Mouse (Mus musculus) urinary bladder, postnatal 36 days (tissue): ENCODE data around the gene Chd2.

Experiments used
- DNase-seq, 2 experiments: peaks; one replicate each; pipeline ENCODE4 v3.0.0; 2022; ENCODE audit warnings: low spot score in 2 of 2, mixed read lengths in 1 of 2

Chd2 gene

DNA sequence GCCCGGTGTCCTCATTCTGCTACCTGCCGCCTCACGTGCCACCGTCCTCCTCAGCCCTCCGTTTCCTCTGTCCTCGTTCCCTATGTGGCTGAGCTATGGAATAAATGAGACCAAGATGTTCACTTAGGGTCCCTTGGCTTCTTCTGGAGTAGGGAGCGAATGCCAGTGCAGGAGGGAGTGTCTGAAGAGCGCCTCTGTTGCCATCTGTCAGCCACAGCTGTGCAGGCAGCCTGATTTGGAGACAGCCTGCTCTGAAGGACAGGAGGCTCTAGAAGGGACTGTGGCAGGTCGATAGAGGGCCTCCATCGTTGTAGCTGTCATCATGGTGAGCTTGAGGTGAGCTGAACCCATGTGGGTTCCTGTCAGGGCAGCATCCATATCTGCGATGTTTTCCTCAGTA is 136.1 kb downstream of the Chd2 start:
- DNase-seq = no peak

DNA sequence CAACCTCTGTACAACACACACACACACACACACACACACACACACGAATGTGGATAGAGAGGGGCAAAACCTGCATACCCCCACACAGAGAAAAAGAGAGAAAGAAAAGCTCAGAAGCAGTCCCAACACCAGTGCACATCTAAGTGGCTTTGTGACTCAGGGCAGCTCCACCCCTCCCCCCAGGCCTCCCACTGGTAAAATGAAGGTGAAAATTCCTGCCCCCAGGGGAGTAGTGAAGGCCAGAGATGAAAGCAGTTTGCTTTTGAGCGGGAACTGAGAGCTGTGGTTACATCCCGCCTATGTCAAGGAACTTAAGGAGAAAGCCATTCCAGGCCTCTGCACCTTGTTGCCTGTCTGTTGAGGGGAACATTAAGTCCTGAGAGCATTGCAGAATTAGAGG is 138.1 kb downstream of the Chd2 start:
- no peak for DNase-seq

DNA sequence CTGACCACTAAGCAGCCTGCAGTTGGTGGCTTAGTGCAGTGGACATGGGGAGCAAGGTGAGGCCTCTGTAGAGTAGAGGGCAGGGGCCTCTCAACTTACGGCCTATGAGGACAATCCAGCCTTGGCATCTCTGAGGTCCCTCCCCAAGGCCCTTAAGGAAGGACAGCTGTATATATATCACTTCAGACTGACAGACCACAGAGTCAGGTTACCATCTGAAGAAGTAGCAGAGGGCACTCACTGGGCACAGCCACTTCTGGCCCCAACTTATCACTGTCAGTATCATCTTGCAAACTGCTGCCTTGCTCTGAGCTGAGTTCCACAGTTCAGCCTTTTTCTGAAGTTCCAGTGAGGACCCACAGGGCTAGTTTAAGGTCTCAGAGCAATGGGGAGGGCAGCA is 139.0 kb downstream of the Chd2 start:
- no peak for DNase-seq

DNA sequence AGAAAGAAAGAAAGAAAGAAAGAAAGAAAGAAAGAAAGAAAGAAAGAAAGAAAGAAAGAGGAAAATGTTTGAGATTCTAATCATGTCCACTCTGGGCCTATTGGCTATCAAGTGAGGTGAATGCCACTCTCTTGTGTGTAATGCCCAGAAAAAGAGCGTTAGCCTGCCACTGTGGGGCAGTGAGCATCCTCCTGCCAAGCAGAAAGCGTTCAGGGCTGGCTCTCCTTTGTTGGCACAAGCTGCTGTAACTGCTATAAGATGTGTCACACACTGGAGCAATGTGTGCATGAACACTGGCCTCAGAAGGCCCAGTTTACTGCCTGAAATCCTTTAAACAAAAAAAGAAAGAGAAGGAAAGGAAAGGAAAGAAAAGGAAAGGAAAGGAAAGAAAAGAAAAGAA is 139.5 kb downstream of the Chd2 start:
- DNase-seq = no peak

DNA sequence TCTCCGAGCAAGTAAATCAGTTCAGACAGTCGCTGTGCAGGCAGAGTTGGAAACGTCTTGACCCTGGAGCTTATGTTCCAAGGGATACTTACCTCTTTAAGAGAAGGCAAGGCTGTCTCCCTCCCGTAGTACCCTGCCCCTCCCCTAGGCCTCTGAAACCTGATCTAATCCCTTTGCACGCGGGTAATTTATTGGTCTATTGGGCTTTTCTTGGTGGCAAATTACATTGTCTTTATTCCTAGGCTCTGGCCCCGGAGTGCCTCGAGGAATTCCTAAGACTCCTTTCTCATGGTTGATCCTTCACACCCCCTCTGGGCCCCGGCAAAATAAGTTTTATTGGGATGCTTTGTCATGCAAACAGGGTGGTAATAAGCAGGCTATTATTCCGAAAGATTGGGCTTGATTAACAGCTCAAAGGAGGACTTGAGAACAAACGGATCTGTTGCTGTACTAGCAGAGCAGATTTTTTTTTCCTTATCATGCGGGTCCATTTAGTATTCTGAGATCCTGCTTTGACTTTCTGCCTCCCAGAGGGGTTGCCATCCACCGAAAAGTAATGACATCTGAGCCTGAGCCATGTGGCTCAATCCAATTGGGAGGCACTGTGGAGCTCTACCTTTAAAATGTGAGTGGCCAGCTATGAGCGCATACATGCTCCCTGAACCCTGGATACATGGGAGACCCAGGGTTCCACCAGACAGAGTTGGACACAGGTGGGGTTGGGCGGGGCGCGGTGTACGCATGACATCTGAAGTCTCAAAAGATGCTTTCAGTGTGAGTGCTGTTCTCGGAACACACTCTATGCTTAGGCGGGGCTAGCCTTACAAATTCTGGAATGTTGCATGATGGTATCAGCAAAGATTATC is 141.3 kb downstream of the Chd2 start:
- no peak for DNase-seq

DNA sequence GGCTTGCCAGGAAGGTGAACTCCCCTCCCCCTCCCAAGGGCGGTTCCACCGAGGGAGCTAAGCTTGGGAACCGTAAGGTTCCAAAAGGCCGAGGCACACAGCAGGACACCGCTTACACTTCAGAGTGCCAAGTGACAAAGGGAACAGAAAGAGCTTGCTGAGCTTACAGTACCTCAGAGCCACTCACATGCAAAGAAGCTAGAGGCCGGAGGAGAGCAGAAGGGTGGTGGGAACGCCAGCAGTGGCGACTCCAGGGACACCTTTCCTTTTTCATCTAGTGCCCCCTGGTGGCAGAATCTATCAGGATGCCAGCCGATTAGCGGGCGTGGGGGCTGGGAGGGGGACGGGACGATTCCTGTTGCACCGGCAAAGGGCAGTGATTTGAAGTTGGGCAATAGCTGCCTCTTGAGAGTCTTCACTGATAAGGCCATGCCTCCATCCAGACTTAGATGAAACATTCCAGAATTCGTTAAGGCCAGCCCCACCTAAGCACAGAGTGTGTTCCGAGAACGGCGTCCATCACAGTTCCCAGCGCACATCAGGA is 142.1 kb downstream of the Chd2 start:
- peak; percentile 60 to 73 for DNase-seq

DNA sequence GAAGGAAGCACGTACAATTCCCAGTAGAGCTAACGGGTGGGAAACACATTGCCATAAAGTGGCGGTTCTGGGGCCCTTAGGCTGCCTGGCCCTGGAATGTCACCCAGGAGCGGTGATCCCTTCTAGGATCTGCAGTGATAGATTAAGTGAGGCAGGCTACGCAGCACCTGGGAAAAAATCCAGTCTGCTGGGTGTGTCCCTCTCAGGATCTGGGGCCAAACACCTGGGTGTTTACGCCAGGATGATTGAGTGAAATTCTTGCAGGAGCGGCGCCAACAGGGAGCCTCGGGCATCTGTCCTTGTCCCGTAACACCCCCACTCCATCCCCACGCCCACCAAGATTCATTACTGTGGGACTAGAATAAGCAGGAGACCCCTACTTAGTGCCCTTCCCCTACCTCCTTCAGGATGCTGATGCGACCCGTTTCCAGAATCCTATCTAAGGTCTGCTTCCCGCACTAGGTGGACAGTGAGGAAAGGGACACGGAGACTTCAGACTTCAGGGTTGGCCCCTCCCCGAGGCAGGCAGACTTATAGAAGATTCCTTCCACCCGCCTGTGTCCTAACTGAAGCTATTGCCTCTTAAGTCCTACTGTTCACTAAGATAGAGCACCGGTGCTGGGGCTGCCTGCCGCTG is 142.7 kb downstream of the Chd2 start:
- no peak for DNase-seq

DNA sequence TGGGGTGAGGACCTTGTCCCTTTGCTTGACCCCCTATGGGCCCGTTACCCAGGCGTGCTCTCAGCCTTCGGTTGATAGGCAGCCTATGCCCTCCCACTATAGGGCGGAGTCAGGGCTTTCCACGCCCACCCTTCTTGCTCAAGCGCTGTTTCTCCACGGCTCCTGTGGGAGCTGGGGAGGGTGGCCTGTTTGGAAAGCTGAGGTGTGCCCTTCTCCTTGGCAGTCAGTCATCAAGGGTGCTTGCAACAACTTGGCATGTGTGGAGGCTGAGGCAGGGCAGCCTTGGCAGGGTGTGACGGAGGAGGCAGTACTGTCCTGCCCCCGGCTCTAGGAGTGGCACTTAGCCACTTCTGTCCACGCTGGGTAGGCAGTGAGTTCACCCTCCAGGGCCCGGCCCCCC is 143.3 kb downstream of the Chd2 start:
- peak in 1 of 2 experiments; percentile 83 for DNase-seq

DNA sequence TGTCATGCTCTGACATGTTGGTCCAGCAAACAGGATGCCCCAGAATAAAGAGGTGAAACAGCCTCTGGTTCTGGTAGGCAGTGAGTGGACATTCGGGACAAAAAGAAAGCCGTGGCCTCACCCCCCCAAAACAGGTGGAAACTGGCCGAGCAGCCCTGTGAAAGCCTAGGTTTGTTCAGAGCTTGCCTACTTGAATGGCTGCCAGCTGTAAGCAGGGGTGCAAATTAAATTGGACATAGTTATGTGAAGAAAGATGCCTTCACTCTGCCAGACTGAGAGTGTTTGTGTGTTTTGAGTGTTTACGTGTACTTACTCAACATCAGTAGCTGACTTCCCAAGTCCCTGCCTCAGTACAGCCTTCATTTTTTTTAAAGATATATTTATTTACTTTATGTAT is 147.6 kb downstream of the Chd2 start:
- peak in 1 of 2 experiments; percentile 52 for DNase-seq

DNA sequence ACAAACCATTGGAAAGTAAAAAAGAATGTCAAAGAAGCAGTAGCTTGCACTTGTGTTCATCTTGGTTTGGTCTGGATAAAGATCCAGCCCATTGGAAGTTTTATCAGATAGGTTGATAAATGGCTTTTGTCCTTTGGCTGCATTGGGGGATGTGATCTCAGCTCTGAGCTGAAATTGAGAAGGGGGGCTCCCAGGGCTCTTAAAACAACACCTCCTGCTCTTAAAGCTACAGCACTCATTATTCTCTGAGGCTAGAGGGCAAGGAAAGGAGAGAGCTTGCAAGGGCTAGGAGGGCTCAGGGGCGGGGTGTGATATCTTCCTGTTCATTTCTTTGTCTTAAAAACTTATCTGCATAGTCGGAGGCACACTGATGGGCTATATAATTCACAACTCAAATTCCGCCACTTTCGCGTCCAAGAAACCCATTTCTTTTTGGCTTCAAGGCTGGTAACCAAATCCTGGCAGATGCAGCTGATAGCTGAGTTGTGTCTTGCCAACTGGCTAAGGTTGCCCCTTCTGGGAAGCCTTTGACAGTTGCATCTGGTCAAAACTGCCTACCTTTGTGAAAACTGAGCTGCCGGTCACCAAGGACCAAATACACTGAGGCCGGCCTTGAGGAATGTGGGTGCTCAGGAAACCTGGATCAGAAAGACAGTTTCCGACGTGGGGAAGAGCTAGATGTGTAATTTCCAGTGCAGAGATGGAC is 148.2 kb downstream of the Chd2 start:
- DNase-seq = no peak

DNA sequence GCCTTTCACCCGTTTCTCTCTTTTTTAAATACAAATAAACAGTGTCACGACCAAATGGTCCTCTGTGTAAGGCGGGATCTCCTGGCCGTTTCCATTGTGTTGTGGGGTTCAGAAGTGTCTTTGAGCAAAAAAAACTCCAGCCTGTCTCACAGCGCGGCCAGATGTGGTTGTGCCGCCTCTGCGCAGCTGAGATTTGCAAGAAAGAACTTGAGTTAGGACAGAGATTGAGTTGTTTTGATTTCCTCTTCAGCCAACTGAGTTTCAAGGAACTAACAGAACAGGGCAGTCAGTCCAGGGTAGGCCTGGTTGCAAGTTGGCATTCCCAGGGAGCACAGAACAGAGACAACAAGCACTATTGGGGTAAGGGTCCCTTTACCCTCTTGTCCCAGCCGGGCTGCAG is 149.3 kb downstream of the Chd2 start:
- no peak for DNase-seq

DNA sequence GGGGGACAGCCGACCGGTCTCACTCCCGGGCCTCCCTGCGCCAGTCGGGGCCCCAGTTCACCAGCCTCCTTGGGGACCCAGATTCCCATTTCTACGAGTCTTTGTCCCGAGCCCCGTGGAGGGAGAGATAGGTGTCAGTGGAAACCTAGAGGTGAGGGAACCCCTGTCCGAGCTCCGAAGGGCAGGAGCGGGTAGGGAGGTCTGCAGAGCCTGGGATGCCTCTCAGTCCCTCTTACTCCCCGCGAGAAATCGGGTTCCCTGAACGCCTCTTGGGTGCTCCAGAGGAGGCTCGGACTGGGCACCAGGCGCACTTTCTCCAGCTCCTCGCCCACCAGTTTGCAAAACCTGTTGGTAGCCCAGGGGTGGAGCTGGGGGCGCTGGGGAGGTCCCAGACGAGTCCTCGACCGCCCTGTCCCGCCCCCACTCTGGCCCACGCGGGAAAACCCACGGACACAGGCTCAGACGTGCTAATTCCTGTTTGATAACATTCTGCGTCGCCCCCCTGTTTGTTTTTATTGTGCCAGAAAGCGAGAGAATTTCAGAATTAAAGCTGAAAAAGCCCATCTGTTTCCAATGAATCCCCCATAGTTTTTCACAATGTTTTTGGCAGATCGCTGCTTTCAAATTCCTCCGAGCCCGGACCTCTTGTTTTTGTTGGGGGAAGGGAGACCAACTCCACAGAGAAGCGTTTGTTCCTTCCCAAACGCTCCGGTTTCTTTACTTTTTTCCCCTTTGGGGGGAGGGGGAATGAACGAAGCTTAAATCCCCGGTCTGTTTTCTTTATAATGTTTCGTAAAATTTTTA is 149.9 kb downstream of the Chd2 start:
- DNase-seq = peak; percentile 27 to 43

DNA sequence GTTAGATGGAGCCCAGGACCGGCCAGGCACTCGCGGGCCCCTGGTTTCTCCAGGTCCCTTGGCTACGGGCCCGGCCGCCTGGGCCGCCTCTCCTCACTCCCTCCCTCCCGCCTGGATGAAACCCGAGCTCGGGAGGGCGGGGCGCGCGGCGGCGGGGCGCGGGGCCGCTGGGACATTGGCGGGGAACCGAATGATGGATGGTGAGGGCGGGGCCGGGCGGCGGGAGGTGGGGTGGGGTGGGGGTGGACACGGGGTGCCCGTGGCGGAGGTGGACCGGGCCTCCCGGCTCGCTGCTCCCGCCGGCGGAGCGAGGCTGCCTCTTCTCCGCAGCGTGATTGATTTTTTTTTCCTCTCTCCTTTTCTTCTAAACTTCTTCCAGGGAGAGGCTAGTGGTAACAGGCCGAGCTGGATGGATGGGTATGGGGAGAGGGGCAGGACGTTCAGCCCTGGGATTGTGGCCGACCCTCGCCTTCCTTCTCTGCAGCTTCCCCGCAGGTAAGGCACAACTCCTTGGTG is 150.6 kb downstream of the Chd2 start:
- DNase-seq = peak; percentile 82 to 93

DNA sequence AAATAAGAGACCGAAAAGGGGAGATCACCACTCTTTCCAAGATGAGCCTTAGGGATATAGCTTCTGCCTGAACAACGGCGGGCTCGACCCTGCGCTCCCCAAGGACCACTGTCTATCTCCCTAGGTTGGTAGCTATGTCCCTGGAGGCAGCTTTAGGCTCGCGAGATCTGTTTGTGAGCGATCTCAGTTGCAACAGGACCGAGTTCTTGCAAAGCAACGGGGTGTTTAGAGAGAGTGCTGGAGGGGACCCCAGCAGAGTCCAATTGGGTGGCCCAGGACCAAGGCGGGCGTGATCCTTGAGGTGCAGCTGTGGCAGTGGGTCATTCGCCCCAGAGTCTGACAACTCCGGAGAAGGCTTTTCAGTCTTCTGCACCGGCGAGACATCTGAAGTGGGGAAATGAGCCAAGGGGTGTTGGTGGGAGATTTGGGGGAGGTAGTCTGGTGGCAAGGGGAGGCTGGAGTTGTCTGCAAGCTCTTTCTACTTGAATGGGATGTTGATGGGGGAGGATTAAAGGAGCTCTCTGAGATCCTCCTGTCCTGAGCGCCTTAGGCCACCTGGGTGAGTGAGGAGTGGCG is 151.1 kb downstream of the Chd2 start:
- no peak for DNase-seq

DNA sequence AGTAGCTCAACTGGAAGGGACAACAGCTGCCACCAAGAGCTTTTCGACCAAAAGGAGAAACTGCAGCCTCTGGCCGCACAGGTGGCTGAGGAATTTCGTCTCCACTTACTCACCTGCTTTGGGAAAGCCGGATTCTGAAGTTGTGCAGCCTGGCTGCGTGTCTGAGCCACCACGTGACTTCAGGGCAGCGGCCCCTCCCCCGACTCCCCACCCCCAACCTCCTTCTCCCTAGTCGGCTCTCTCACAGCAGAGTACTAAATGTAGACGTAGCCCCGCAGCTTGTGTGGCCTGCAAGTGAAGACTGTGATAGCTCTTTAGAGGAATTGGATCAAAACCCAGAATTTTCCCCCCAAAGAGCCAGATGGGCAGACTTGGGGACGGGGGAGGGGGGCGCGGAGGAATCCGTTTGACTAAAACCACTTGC is 151.7 kb downstream of the Chd2 start:
- no peak for DNase-seq

DNA sequence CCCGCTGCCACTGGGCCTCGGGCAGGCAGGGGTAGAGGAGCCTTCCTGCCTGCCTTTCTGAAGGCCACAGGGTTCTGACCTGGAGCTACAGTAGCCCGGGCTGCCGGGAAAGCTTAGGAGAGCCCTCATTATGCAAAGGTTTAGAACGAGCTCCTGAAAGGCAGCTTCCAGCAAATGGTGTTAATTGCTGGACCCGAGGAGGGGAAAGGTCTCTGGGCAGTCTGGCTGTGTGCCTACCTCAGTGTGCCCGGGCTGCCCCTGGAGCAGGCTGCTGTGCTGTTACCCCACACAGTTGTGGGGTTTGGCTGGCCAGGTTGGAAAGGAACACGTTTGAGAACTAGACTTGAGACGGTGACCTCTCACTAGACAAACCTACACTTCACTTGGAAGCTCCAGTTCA is 152.2 kb downstream of the Chd2 start:
- DNase-seq = no peak

DNA sequence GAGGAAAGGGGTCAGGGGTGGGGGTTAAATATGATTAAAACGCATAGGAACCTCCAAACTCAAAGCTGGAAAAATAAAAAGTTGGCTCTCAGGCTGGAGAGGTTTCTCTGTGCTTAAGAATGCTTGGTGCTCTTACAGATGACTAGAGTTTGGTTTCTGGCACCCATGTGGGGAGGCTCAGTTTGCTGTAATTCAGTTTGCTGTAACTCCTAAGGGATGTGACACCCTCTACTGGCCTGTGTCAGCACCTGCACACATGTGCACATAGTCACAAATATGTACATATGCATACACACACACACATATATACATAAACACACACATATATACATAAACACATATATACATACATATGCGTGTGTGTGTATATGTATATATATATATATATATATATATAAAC is 152.8 kb downstream of the Chd2 start:
- no peak for DNase-seq

DNA sequence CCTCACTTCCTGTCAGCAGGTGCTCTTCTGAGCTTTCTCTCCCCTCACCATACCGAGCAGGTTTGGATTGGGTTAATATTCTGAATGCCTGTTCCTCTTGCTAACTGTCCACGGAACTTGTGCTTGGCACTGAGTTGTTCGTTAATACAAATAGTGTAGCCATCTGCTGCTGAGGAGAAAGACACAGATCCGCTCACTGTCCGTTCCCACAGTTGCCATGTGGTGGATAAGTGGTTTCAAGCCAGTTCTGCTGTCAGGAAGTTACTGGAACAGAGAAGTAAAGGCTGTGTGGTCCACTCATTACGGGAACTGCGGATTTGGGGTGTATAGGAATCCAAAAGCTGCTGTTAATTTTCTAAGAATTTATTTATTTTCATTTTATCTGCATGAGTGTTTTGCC is 158.8 kb downstream of the Chd2 start:
- DNase-seq = no peak

DNA sequence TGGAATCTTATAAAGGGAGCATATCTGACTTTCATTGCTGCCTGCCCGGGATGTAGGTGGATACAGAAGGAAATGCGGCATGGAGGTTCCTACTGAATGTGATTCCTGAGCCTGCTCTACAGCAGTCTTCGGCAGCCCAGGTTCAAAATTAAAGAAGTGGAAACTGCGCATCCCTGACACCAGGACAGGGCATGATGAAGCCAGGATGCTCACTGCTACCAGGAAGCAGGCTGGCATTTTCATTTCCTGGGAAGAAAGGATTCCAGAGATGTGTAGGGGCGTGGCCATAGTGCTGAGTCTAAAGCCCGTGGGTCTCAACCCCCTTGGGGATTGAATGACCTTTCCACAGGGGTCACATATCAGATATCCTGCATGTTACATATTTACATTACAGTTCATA is 163.6 kb downstream of the Chd2 start:
- no peak for DNase-seq

DNA sequence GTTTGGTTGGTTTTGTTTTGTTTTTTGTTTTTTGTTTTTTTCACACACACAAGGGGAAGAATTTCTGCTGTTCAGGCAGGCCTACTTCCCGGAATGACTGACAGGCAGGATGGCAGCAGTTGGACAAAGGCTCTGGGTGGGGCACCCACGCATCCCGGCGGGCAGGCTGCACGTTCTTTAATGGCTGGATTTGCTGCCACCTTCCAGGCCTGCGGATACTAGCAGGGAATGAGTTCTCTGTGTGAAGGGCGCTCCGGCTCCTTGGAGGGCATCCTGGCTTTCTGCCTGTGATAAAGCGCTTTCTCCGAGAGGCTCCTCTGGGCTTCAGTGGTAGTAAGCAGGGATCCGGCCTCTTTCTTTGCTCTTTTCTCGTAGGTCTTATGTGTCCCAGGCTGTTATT is 164.3 kb downstream of the Chd2 start:
- DNase-seq = no peak
